Mouse (Mus musculus) lung, embryonic 15.5 days (tissue): Measurements from ENCODE around the gene Hsh2d. TPM values are rescaled to one million over a fixed set of nuclear protein-coding genes. Genes with fewer than 3 reads are reported as not detected.

Source experiments
- ATAC-seq: fragments of 200-750 bp; cut with Nextera tagmentation; 2 replicates; pipeline ENCODE4 v1.8.0; 2017; ENCODE audit warnings: moderate number of reproducible peaks, borderline replicate concordance; ENCODE audit not compliant: low FRiP score, low TSS enrichment; ENCODE audit errors: extremely low read depth
- H3K27ac ChIP-seq: fragments of 300-500 bp; sonication (generic); 2 replicates; pipeline ENCODE4 v1.5.1; 2015; ENCODE audit warnings: moderate library complexity, mild to moderate bottlenecking, inconsistent platforms
- H3K27me3 ChIP-seq: fragments of 300-500 bp; sonication (generic); 2 replicates; pipeline ENCODE4 v1.6.1; 2015; ENCODE audit warnings: inconsistent platforms
- H3K36me3 ChIP-seq: fragments of 300-500 bp; sonication (generic); 2 replicates; pipeline ENCODE4 v1.6.1; 2015; ENCODE audit warnings: inconsistent platforms
- H3K4me1 ChIP-seq: fragments of 300-500 bp; sonication (generic); 2 replicates; pipeline ENCODE4 v1.6.1; 2015; ENCODE audit warnings: inconsistent platforms
- H3K4me2 ChIP-seq: fragments of 300-500 bp; sonication (generic); 2 replicates; pipeline ENCODE4 v1.6.1; 2015; ENCODE audit warnings: inconsistent platforms, mild to moderate bottlenecking, moderate library complexity
- H3K4me3 ChIP-seq: fragments of 300-500 bp; sonication (generic); 2 replicates; pipeline ENCODE4 v1.5.1; 2015; ENCODE audit warnings: mild to moderate bottlenecking, inconsistent platforms
- H3K9ac ChIP-seq: fragments of 300-500 bp; sonication (generic); 2 replicates; pipeline ENCODE4 v1.6.1; 2015; ENCODE audit warnings: inconsistent platforms
- H3K9me3 ChIP-seq: fragments of 300-500 bp; sonication (generic); 2 replicates; pipeline ENCODE4 v1.6.1; 2016; ENCODE audit warnings: inconsistent platforms
- WGBS: fragments of 180-500 bp; shearing (Covaris S2); methylation state at CpG from one replicate; pipeline ENCODE4 v1.1.7; 2015; 5-methylcytosine and 5-hydroxymethylcytosine counted together
- polyA plus RNA-seq: library from polyadenylated mRNA; unstranded; fragments of >200 nt; fragmentation: Nextera tagmentation; extraction: Ambion mirVana; gene quantifications from 2 replicates; pipeline ENCODE4 v1.2.1, GENCODE M21; 2015

Hsh2d gene
- polyA plus RNA-seq, 1 experiment from 2014 or later = 0.57 TPM

DNA sequence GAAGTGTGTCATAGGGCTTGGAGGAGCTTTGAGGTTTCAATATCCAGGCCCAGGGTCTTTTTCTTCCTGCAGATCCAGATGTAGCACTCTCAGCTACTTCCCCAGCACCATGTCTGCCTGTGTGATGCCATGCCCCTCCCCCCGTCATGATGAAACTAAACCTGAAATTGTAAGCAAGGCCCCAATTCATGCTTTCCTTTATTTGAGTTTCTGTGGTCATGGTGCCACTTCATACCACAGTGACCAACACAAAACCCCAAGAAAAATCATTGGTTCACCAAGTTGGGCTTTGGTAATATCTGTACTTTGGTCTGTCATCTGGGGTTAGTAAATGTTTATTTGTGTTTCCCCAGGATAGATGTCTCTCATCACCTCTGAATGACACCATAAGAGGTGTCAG lies 19.1 kb downstream of the Hsh2d start:
- Histone ChIP-seq H3K4me2 (no peak overlapping the region), H3K27ac (no peak overlapping the region), H3K9ac (no peak overlapping the region), H3K27me3 (no peaks in the 10 kb centered on the region), H3K4me3 (no peak overlapping the region), H3K36me3 (no peaks in the 10 kb centered on the region), H3K9me3 (no peaks in the 10 kb centered on the region; the same call in 1 of the 2 replicates), H3K4me1 (no peaks in the 10 kb centered on the region)
- no peak for ATAC-seq
- 65% methylated on average over 1 of the region's 1 CpGs for WGBS

GRCm38 (mm10) chr8:72210222-72210621 lies 20.8 kb downstream of the Hsh2d start:
- no peaks in the 10 kb centered on the region for H3K27me3 ChIP-seq
- WGBS = 73% methylated on average over 4 of the region's 4 CpGs
- no peaks in the 10 kb centered on the region for H3K4me1 ChIP-seq
- H3K27ac ChIP-seq = no peak overlapping the region
- no peaks in the 10 kb centered on the region for H3K36me3 ChIP-seq
- no peak overlapping the region for H3K4me3 ChIP-seq
- H3K9me3 ChIP-seq = no peaks in the 10 kb centered on the region
- ATAC-seq = no peak
- H3K9ac ChIP-seq = no peak overlapping the region
- no peak overlapping the region for H3K4me2 ChIP-seq

DNA sequence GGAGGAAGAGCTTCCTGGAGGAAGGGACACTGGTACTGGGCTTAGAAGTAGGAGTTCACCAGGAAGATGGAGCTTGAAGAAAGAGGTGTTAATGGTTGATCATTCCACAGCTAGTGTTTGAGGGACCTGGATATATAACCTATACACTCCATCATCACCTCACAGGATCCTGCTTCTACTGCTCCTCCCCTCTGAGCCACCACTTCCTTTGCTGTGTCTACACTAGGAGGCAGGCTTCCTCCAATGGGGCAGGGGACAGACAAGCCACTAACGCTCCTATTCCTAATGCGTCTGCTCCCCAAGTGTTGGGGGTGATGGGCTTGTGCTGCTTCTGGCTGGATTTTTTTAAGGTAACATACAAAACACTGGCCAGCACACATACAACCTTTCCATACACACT lies 21.3 kb downstream of the Hsh2d start:
- no peak overlapping the region for H3K4me2 ChIP-seq
- H3K27me3 ChIP-seq = no peaks in the 10 kb centered on the region
- ATAC-seq = no peak
- no peaks in the 10 kb centered on the region for H3K9me3 ChIP-seq
- no peaks in the 10 kb centered on the region for H3K36me3 ChIP-seq
- 56% methylated on average over 2 of the region's 2 CpGs for WGBS
- H3K27ac ChIP-seq = no peak overlapping the region
- no peaks in the 10 kb centered on the region for H3K4me1 ChIP-seq
- no peak overlapping the region for H3K9ac ChIP-seq
- H3K4me3 ChIP-seq = no peak overlapping the region

DNA sequence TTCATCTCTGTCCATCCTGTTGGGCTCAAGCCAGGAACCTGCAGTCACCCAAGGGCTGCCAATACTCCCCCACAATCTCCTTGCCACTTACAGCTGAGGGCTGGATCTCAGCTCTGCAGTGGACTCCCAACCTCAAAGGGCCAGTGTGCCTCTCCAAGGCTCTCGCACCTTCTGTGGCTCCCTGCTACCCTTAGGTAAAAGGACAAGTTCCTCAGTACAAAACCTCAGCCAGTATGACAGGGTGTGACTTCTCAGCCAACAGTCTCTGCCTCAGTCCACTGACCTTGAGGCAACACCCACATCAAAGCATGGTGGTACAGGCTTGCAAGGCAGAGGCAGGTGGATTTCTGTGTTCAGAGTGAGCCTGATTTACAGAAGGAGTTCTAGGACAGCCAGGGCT lies 22.4 kb downstream of the Hsh2d start:
- WGBS = 71% methylated on average over 1 of the region's 1 CpGs
- no peak overlapping the region for H3K4me3 ChIP-seq
- no peaks in the 10 kb centered on the region for H3K4me1 ChIP-seq
- no peaks in the 10 kb centered on the region for H3K36me3 ChIP-seq
- no peak overlapping the region for H3K27ac ChIP-seq
- no peaks in the 10 kb centered on the region for H3K27me3 ChIP-seq
- H3K4me2 ChIP-seq = no peak overlapping the region
- no peaks in the 10 kb centered on the region for H3K9me3 ChIP-seq
- no peak for ATAC-seq
- H3K9ac ChIP-seq = no peak overlapping the region

- ATAC-seq = no peak
- Histone ChIP-seq H3K27ac (no peak within 1 kb of the TSS), H3K9ac (no peak within 1 kb of the TSS), H3K4me2 (no peak within 1 kb of the TSS), H3K36me3 (no peaks in the 10 kb centered on the region), H3K4me3 (no peak within 1 kb of the TSS), H3K4me1 (no peaks in the 10 kb centered on the region), H3K9me3 (no peaks in the 10 kb centered on the region), H3K27me3 (peaks cover 4% of the 10 kb centered on the region; the same call in 1 of the 2 replicates)
- 51% methylated on average over 4 of the region's 4 CpGs for WGBS
Observed at GRCm38 (mm10) chr8:72212751-72213150, 23.3 kb downstream of the Hsh2d start, which contains the start of gene Cib3. Gene Cib3 (minus strand): TSS chr8:72212837.

- H3K36me3 ChIP-seq = no peaks in the 10 kb centered on the region
- peaks cover 4% of the 10 kb centered on the region; the same call in 1 of the 2 replicates for H3K27me3 ChIP-seq
- 75% methylated on average over 4 of the region's 4 CpGs for WGBS
- ATAC-seq = no peak
- no peak within 1 kb of the TSS for H3K4me3 ChIP-seq
- no peak within 1 kb of the TSS for H3K4me2 ChIP-seq
- H3K9me3 ChIP-seq = no peaks in the 10 kb centered on the region
- H3K9ac ChIP-seq = no peak within 1 kb of the TSS
- no peak within 1 kb of the TSS for H3K27ac ChIP-seq
- H3K4me1 ChIP-seq = no peaks in the 10 kb centered on the region
Observed at GRCm38 (mm10) chr8:72213536-72213935, 24.1 kb downstream of the Hsh2d start, which contains the start of gene Gm11034. Gene Gm11034 (minus strand): TSS chr8:72213636.

- Histone ChIP-seq H3K4me1 (no peaks in the 10 kb centered on the region), H3K4me3 (no peak overlapping the region), H3K9me3 (no peaks in the 10 kb centered on the region), H3K4me2 (no peak overlapping the region), H3K27ac (no peak overlapping the region), H3K9ac (no peak overlapping the region), H3K36me3 (no peaks in the 10 kb centered on the region), H3K27me3 (peaks cover 4% of the 10 kb centered on the region; the same call in 1 of the 2 replicates)
- ATAC-seq = no peak
- 21% methylated on average over 2 of the region's 2 CpGs for WGBS
Observed at GRCm38 (mm10) chr8:72215060-72215459, 25.6 kb downstream of the Hsh2d start.

DNA sequence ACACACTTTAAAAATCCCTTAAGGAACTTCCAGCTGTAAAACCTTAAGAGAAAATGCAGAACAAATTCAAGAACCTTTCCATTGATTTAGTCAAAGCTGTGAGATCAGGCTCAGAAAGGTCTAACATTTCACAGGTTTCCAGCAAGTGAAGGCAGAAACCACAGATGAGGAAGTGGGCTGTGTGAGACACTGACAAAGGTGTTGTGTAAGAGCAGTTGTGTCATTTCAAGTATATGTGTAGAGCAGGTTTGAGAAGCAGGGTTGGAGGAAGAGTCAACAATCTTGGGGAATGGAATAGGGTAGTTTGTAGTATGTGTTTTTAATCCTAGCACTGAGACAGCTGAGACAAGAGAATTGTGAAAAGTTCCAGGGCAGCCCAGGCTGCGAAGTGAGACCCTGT lies 26.4 kb downstream of the Hsh2d start:
- 31% methylated on average over 1 of the region's 1 CpGs for WGBS
- no peak overlapping the region for H3K27ac ChIP-seq
- H3K36me3 ChIP-seq = no peaks in the 10 kb centered on the region
- H3K27me3 ChIP-seq = peaks cover 4% of the 10 kb centered on the region; the same call in 1 of the 2 replicates
- no peak overlapping the region for H3K9ac ChIP-seq
- no peak overlapping the region for H3K4me3 ChIP-seq
- H3K4me2 ChIP-seq = no peak overlapping the region
- no peak for ATAC-seq
- no peaks in the 10 kb centered on the region for H3K9me3 ChIP-seq
- peaks cover 7% of the 10 kb centered on the region for H3K4me1 ChIP-seq

DNA sequence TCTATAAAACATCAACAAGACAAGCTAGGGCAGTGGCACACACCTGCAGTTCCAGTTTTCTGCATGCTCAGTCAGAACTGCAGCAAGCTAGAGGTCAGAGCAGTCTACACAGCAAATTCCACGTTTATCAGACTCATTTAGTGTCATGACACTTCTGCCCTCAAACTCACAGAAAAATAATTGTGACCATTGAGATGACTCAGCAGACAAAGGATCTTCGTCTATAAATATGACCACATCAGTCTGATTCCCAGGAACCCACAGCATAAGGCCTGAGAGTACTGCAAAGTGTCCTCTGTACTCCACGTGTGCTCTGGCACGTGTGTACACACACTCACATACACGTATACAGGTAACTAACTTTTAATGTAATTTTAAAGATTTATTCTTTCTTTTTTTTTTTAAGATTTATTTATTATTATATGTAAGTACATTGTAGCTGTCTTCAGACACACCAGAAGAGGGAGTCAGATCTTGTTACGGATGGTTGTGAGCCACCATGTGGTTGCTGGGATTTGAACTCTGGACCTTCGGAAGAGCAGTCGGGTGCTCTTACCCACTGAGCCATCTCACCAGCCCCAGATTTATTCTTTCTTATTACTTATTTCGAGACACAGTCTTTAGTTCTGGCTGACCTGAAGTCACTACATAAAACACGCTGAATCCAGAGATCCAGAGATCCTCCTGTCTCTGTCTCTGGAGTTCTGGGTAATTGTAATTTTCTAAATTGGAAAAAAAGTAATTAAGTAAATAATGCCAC lies 29.5 kb downstream of the Hsh2d start:
- peak; percentile 15; the same call in 1 of the 2 replicates for ATAC-seq
- Histone ChIP-seq H3K4me1 (peaks cover 10% of the 10 kb centered on the region), H3K9ac (no peak overlapping the region), H3K27me3 (peaks cover 4% of the 10 kb centered on the region; the same call in 1 of the 2 replicates), H3K9me3 (no peaks in the 10 kb centered on the region), H3K36me3 (peaks cover 25% of the 10 kb centered on the region), H3K4me2 (peak overlapping the region; percentile 63), H3K4me3 (peak overlapping the region; percentile 65), H3K27ac (peak overlapping the region; percentile 51; the same call in 1 of the 2 replicates)
- WGBS = 75% methylated on average over 10 of the region's 10 CpGs

- ATAC-seq = peak; percentile 97
- Histone ChIP-seq H3K4me3 (peak within 1 kb of the TSS; percentile 65), H3K4me2 (peak within 1 kb of the TSS; percentile 63), H3K27me3 (peaks cover 4% of the 10 kb centered on the region; the same call in 1 of the 2 replicates), H3K9me3 (no peaks in the 10 kb centered on the region), H3K36me3 (peaks cover 29% of the 10 kb centered on the region), H3K27ac (peak within 1 kb of the TSS; percentile 51), H3K4me1 (peaks cover 10% of the 10 kb centered on the region), H3K9ac (peak within 1 kb of the TSS; percentile 65)
- 9% methylated on average over 39 of the region's 39 CpGs for WGBS
Observed at GRCm38 (mm10) chr8:72219541-72220363, 30.3 kb downstream of the Hsh2d start, which contains the start of gene Fam32a. Gene Fam32a (plus strand): TSS chr8:72219730.

DNA sequence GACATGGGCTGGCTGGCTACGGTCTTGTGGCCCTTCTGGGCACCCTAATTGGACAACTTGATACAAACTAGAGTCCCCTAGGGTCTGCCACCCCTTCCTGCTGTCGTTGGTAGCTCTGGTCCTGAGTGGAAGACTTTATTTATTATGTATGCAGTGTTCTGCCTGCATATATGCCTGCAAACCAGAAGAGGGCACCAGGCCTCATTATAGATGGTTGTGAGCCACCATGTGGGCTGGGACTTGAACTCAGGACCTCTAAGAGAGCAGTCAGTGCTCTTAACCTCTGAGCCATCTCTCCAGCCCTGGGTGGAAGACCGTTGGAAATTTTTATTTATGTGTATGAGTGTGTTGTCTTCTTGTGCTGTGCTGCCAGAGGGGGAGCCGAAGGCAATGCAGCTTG lies 31.3 kb downstream of the Hsh2d start:
- ATAC-seq = no peak
- H3K27ac ChIP-seq = no peak overlapping the region
- peaks cover 29% of the 10 kb centered on the region for H3K36me3 ChIP-seq
- no peak overlapping the region for H3K9ac ChIP-seq
- no peaks in the 10 kb centered on the region for H3K9me3 ChIP-seq
- peaks cover 4% of the 10 kb centered on the region; the same call in 1 of the 2 replicates for H3K27me3 ChIP-seq
- H3K4me1 ChIP-seq = peaks cover 10% of the 10 kb centered on the region
- WGBS = 74% methylated on average over 4 of the region's 4 CpGs
- H3K4me2 ChIP-seq = peak overlapping the region; percentile 63
- peak overlapping the region; percentile 65 for H3K4me3 ChIP-seq

DNA sequence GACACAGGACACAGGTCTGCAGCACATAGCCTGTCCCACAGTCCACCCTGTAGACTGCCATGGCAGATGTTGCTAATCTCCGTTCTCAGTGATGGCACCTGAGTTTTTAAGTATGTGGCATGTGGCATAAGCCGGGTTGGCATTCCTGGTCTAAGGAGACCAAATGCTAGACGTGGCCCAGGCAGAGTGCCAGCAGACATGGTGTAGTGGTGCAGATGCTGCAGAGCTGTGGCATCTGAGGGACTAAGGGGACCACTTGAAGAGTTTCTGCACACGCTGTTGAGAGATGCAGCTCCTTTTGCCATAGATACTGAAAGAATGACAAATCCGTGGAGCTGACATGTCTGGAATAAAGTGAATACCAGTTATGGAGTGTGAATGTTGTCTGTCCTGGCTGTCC lies 33.2 kb downstream of the Hsh2d start:
- no peak overlapping the region for H3K4me3 ChIP-seq
- H3K4me2 ChIP-seq = no peak overlapping the region
- no peak for ATAC-seq
- no peak overlapping the region for H3K27ac ChIP-seq
- H3K9ac ChIP-seq = no peak overlapping the region
- 89% methylated on average over 5 of the region's 5 CpGs for WGBS
- no peaks in the 10 kb centered on the region for H3K27me3 ChIP-seq
- no peaks in the 10 kb centered on the region for H3K9me3 ChIP-seq
- peaks cover 29% of the 10 kb centered on the region for H3K36me3 ChIP-seq
- H3K4me1 ChIP-seq = peaks cover 10% of the 10 kb centered on the region
